Mouse (Mus musculus) kidney, embryonic 15.5 days (tissue): ENCODE measurements around the gene Sytl1. TPM values are rescaled to one million over a fixed set of nuclear protein-coding genes. Genes with fewer than 3 reads are reported as not detected.

Experiments
- ATAC-seq: fragments of 200-750 bp; cut with Nextera tagmentation; replicated peaks from 2 replicates; pipeline ENCODE4 v1.8.0; 2017; ENCODE audit warnings: moderate TSS enrichment; ENCODE audit not compliant: low FRiP score
- H3K27ac ChIP-seq: fragments of 300-500 bp; sonication (generic); 2 replicates; pipeline ENCODE4 v1.5.1; 2015; ENCODE audit warnings: mild to moderate bottlenecking, inconsistent platforms
- H3K27me3 ChIP-seq: fragments of 300-500 bp; sonication (generic); 2 replicates; pipeline ENCODE4 v1.6.1; 2015; ENCODE audit warnings: inconsistent platforms
- H3K36me3 ChIP-seq: fragments of 300-500 bp; sonication (generic); 2 replicates; pipeline ENCODE4 v1.6.1; 2015; ENCODE audit warnings: inconsistent platforms
- H3K4me1 ChIP-seq: fragments of 300-500 bp; sonication (generic); 2 replicates; pipeline ENCODE4 v1.6.1; 2015; ENCODE audit warnings: inconsistent platforms
- H3K4me2 ChIP-seq: fragments of 300-500 bp; sonication (generic); 2 replicates; pipeline ENCODE4 v1.6.1; 2015; ENCODE audit warnings: moderate library complexity, mild to moderate bottlenecking, inconsistent platforms
- H3K4me3 ChIP-seq: fragments of 300-500 bp; sonication (generic); replicated peaks from 2 replicates; pipeline ENCODE4 v1.5.1; 2015; ENCODE audit warnings: mild to moderate bottlenecking, inconsistent platforms
- H3K9ac ChIP-seq: fragments of 300-500 bp; sonication (generic); 2 replicates; pipeline ENCODE4 v1.6.1; 2015; ENCODE audit warnings: mild to moderate bottlenecking, inconsistent platforms
- H3K9me3 ChIP-seq: fragments of 300-500 bp; sonication (generic); replicated peaks from 2 replicates; pipeline ENCODE4 v1.6.1; 2016; ENCODE audit warnings: inconsistent platforms
- WGBS: fragments of 180-500 bp; shearing (Covaris S2); methylation state at CpG from one replicate; pipeline ENCODE4 v1.1.7; 2015; ENCODE audit warnings: mixed read lengths; 5-methylcytosine and 5-hydroxymethylcytosine counted together
- polyA plus RNA-seq: library from polyadenylated mRNA; unstranded; fragments of >200 nt; fragmentation: Nextera tagmentation; extraction: Ambion mirVana; gene quantifications from 2 replicates; pipeline ENCODE4 v1.2.1, GENCODE M21; 2015

Gene Sytl1
- polyA plus RNA-seq, 1 experiment from 2014 or later, result 0.96 TPM

- Histone ChIP-seq H3K27ac (peak overlapping the region; percentile 59; the same call in 1 of the 2 replicates), H3K27me3 (no peaks in the 10 kb centered on the region), H3K9me3 (no peaks in the 10 kb centered on the region), H3K4me2 (no peak overlapping the region), H3K9ac (no peak overlapping the region), H3K4me1 (peaks cover 32% of the 10 kb centered on the region), H3K36me3 (no peaks in the 10 kb centered on the region), H3K4me3 (no peak overlapping the region)
- ATAC-seq, result no peak
- 29% methylated on average over 7 of the region's 7 CpGs for WGBS
Measured at GRCm38 (mm10) chr4:133204379-133204778, 58.5 kb downstream of the Sytl1 start.

GRCm38 (mm10) chr4:133203591-133203990 is 59.3 kb downstream of the Sytl1 start:
- Histone ChIP-seq H3K4me2 (no peak overlapping the region), H3K27ac (no peak overlapping the region), H3K27me3 (no peaks in the 10 kb centered on the region), H3K36me3 (no peaks in the 10 kb centered on the region), H3K9me3 (no peaks in the 10 kb centered on the region), H3K9ac (no peak overlapping the region), H3K4me1 (peaks cover 38% of the 10 kb centered on the region), H3K4me3 (no peak overlapping the region)
- 71% methylated on average over 3 of the region's 3 CpGs for WGBS
- ATAC-seq, result no peak

Other genes starting within 250 kb of the Sytl1 start
- gene Wasf2, start 132.6 kb downstream of the Sytl1 start, polyA plus RNA-seq, result 107 and 109 TPM in 2 replicates
- gene Cd164l2, start 51.0 kb downstream of the Sytl1 start, polyA plus RNA-seq, result 7.8 and 8.2 TPM in 2 replicates
- 0.09 and 0.12 TPM in 2 replicates for gene Gpr3, start 50.6 kb downstream of the Sytl1 start, polyA plus RNA-seq
- 4.0 and 4.3 TPM in 2 replicates for gene Map3k6, start 22.3 kb downstream of the Sytl1 start, polyA plus RNA-seq
- gene Tmem222, start 14.7 kb upstream of the Sytl1 start, polyA plus RNA-seq, result 77.3 and 85.7 TPM in 2 replicates
- gene Wdtc1, start 90.4 kb upstream of the Sytl1 start, polyA plus RNA-seq, result 12.0 and 13.1 TPM in 2 replicates
- gene Slc9a1, start 106.6 kb upstream of the Sytl1 start, polyA plus RNA-seq, result 7.5 and 8.3 TPM in 2 replicates
- gene Tent5b, start 217.0 kb upstream of the Sytl1 start, polyA plus RNA-seq, result 1.2 and 1.3 TPM in 2 replicates
- gene Trnp1, start 235.4 kb upstream of the Sytl1 start, polyA plus RNA-seq, result 0.64 and 1.0 TPM in 2 replicates